Mouse (Mus musculus): ENCODE results near the gene Nampt.

Nampt gene

DNA sequence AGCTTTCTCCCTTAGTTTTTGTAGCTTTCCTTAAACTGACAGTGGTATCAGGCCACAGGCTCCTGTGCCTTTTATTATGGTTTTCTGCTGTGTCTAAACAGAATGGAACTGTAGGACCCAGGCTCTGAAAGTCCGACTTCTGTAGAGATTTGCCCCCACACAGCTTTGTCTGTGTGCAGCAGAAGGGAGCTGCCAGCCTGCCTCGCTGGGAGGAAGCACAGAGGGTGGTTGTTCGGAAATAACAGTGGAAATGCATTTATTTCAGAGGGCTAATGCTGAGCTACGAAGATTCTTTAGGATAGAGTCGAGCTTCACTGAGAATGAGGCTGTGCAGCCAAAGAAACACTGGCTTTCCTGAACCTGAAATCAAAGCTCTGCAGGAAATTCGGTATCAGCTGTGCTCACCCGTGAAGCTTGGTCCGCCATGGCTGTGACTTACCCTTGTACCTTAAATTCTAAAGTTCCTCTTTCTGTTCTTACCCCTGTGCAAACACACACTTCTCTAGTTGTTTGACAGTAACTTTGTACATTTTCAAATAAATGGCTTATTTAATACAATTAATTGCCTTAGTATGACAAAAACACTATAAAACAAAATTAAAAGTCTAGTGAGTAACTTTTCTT lies 8.9 kb downstream of the Nampt start:
- peaks cover 2% of the 10 kb centered on the region; the same call in 1 of the 2 replicates for H3K36me3 ChIP-seq (ENCODE audit: control insufficient read depth, insufficient read depth, low read length, poor library complexity, severe bottlenecking)
- peak; percentile 63 for DNase-seq (ENCODE audit: low read depth, low spot score)
- H3K27me3 ChIP-seq (ENCODE audit: control insufficient read depth, insufficient read depth, low read length, poor library complexity, severe bottlenecking): no peaks in the 10 kb centered on the region

GRCm38 (mm10) chr12:32829321-32830090 lies 10.2 kb downstream of the Nampt start:
- peaks cover 5% of the 10 kb centered on the region for H3K36me3 ChIP-seq (ENCODE audit: control insufficient read depth, insufficient read depth, low read length, poor library complexity, severe bottlenecking)
- DNase-seq (ENCODE audit: low read depth, low spot score): no peak
- no peaks in the 10 kb centered on the region for H3K27me3 ChIP-seq (ENCODE audit: control insufficient read depth, insufficient read depth, low read length, poor library complexity, severe bottlenecking)

GRCm38 (mm10) chr12:32832076-32832475 lies 12.7 kb downstream of the Nampt start:
- no peak for DNase-seq (ENCODE audit: low read depth, low spot score)
- Histone ChIP-seq H3K27me3 (ENCODE audit: control insufficient read depth, insufficient read depth, low read length, poor library complexity, severe bottlenecking) (no peaks in the 10 kb centered on the region), H3K36me3 (ENCODE audit: control insufficient read depth, insufficient read depth, low read length, poor library complexity, severe bottlenecking) (peaks cover 8% of the 10 kb centered on the region)

DNA sequence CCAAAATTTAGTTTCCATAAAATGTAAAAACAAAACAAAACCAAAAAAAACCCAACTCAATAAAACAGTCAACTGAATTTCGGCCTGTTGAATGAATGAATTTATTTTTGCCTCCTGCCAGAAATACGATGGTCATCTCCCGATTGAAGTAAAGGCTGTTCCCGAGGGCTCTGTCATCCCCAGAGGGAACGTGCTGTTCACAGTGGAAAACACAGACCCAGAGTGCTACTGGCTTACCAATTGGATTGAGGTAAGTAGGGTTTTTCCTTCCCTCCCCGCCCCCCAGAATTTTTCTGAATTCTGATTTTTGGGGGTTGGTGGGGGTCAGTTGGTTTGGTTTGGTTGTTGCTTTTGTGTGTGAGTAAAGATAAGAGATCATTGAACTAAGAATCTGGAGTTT lies 15.4 kb downstream of the Nampt start:
- DNase-seq (ENCODE audit: low read depth, low spot score): no peak
- H3K36me3 ChIP-seq (ENCODE audit: control insufficient read depth, insufficient read depth, low read length, poor library complexity, severe bottlenecking): peaks cover 15% of the 10 kb centered on the region
- H3K27me3 ChIP-seq (ENCODE audit: control insufficient read depth, insufficient read depth, low read length, poor library complexity, severe bottlenecking): no peaks in the 10 kb centered on the region

GRCm38 (mm10) chr12:32835235-32835634 lies 15.9 kb downstream of the Nampt start:
- DNase-seq (ENCODE audit: low read depth, low spot score): no peak
- Histone ChIP-seq H3K27me3 (ENCODE audit: control insufficient read depth, insufficient read depth, low read length, poor library complexity, severe bottlenecking) (no peaks in the 10 kb centered on the region), H3K36me3 (ENCODE audit: control insufficient read depth, insufficient read depth, low read length, poor library complexity, severe bottlenecking) (peaks cover 15% of the 10 kb centered on the region)

GRCm38 (mm10) chr12:32838406-32838805 lies 19.1 kb downstream of the Nampt start:
- Histone ChIP-seq H3K36me3 (ENCODE audit: control insufficient read depth, insufficient read depth, low read length, poor library complexity, severe bottlenecking) (peaks cover 17% of the 10 kb centered on the region), H3K27me3 (ENCODE audit: control insufficient read depth, insufficient read depth, low read length, poor library complexity, severe bottlenecking) (no peaks in the 10 kb centered on the region)
- no peak for DNase-seq (ENCODE audit: low read depth, low spot score)

DNA sequence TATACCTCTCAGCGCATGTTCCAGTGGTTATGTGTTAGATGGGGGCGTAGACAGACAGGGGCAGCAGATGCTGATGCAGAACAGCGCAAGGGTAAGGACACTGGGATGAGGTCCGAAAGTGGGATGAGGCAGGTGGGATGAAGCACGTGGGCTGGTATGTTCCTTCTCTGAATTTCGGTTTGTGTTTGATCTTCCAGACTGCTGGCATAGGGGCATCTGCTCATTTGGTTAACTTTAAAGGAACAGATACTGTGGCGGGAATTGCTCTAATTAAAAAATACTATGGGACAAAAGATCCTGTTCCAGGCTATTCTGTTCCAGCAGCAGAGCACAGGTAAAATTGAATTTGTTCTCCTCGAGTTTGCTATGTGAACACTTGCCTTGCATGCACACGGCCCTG lies 19.6 kb downstream of the Nampt start:
- Histone ChIP-seq H3K36me3 (ENCODE audit: control insufficient read depth, insufficient read depth, low read length, poor library complexity, severe bottlenecking) (peaks cover 19% of the 10 kb centered on the region), H3K27me3 (ENCODE audit: control insufficient read depth, insufficient read depth, low read length, poor library complexity, severe bottlenecking) (no peaks in the 10 kb centered on the region)
- no peak for DNase-seq (ENCODE audit: low read depth, low spot score)

DNA sequence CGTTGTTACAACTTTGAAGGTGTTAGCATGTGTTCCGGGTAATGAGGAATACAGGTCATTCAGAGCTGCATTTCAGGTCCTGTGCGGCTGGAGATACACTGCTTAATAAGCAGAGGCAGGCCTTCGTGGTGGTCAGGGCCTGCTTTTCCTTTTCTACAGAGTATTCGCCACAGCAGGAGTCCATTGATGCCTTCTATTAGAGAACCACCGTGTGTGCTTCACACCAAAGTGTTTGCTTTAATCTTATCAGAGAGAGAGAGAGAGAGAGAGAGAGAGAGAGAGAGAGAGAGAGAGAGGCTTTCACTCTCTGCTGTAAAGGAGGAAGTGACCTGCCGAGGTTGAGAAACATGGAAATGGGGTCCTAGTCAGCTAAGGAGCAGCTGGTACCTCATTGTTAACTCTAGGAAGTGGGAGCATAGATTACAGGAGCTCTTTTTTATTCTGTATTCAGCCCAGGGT lies 22.1 kb downstream of the Nampt start:
- Histone ChIP-seq H3K27me3 (ENCODE audit: control insufficient read depth, insufficient read depth, low read length, poor library complexity, severe bottlenecking) (no peaks in the 10 kb centered on the region), H3K36me3 (ENCODE audit: control insufficient read depth, insufficient read depth, low read length, poor library complexity, severe bottlenecking) (peaks cover 13% of the 10 kb centered on the region)
- DNase-seq (ENCODE audit: low read depth, low spot score): no peak

- Histone ChIP-seq H3K36me3 (ENCODE audit: control insufficient read depth, insufficient read depth, low read length, poor library complexity, severe bottlenecking) (peaks cover 17% of the 10 kb centered on the region), H3K27me3 (ENCODE audit: control insufficient read depth, insufficient read depth, low read length, poor library complexity, severe bottlenecking) (no peaks in the 10 kb centered on the region)
- DNase-seq (ENCODE audit: low read depth, low spot score): no peak
Measured at GRCm38 (mm10) chr12:32846325-32846724, 27.0 kb downstream of the Nampt start.

- no peak for DNase-seq (ENCODE audit: low read depth, low spot score)
- Histone ChIP-seq H3K27me3 (ENCODE audit: control insufficient read depth, insufficient read depth, low read length, poor library complexity, severe bottlenecking) (no peaks in the 10 kb centered on the region), H3K36me3 (ENCODE audit: control insufficient read depth, insufficient read depth, low read length, poor library complexity, severe bottlenecking) (peaks cover 14% of the 10 kb centered on the region; the same call in 1 of the 2 replicates)
Measured at GRCm38 (mm10) chr12:32853757-32854156, 34.4 kb downstream of the Nampt start.

- Histone ChIP-seq H3K36me3 (ENCODE audit: control insufficient read depth, insufficient read depth, low read length, poor library complexity, severe bottlenecking) (peaks cover 11% of the 10 kb centered on the region; the same call in 1 of the 2 replicates), H3K27me3 (ENCODE audit: control insufficient read depth, insufficient read depth, low read length, poor library complexity, severe bottlenecking) (no peaks in the 10 kb centered on the region)
- no peak for DNase-seq (ENCODE audit: low read depth, low spot score)
Measured at GRCm38 (mm10) chr12:32854866-32855265, 35.5 kb downstream of the Nampt start.

GRCm38 (mm10) chr12:32855398-32855797 lies 36.1 kb downstream of the Nampt start:
- H3K36me3 ChIP-seq (ENCODE audit: control insufficient read depth, insufficient read depth, low read length, poor library complexity, severe bottlenecking): peaks cover 9% of the 10 kb centered on the region; the same call in 1 of the 2 replicates
- no peaks in the 10 kb centered on the region for H3K27me3 ChIP-seq (ENCODE audit: control insufficient read depth, insufficient read depth, low read length, poor library complexity, severe bottlenecking)
- DNase-seq (ENCODE audit: low read depth, low spot score): no peak

DNA sequence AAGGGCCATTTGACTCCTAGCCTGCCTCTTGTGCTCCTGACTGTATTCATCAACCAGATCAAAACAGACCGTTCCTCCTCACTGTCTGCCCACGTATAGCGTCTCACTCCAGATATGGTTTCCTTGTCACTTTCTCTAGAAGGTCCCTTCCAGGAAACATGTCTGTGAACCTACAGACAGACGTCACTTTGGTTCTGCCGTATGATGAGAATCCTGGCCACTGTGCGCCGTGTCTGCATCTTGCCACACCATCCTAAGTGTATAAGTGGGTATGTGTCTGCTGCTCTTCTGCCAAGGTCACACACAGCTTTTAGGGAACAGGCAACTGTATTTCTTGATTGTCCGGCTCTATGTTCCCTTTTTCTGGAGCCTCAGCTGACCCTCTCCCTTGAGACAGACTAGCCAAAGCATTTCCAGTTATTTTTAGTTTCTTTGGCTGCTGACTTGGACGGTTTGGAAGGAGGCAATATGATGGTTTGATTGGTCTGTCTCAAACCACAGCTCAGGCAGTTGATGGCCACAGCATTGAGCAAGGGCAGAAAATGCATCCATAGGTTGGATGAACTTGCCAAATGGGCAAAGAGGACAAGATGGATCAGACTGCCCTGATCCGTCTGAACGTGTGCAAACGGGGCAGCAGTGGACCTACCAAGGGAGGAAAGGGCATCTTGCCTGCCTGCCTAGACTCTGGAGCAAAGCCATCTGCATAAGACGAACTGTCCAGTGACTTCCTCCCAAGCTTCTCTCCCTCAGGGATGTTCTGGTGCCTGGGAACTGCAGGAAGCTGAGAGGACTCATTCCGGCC lies 37.6 kb downstream of the Nampt start:
- peaks cover 7% of the 10 kb centered on the region; the same call in 1 of the 2 replicates for H3K36me3 ChIP-seq (ENCODE audit: control insufficient read depth, insufficient read depth, low read length, poor library complexity, severe bottlenecking)
- no peak for DNase-seq (ENCODE audit: low read depth, low spot score)
- H3K27me3 ChIP-seq (ENCODE audit: control insufficient read depth, insufficient read depth, low read length, poor library complexity, severe bottlenecking): no peaks in the 10 kb centered on the region

- peaks cover 3% of the 10 kb centered on the region; the same call in 1 of the 2 replicates for H3K36me3 ChIP-seq (ENCODE audit: control insufficient read depth, insufficient read depth, low read length, poor library complexity, severe bottlenecking)
- no peaks in the 10 kb centered on the region for H3K27me3 ChIP-seq (ENCODE audit: control insufficient read depth, insufficient read depth, low read length, poor library complexity, severe bottlenecking)
- DNase-seq (ENCODE audit: low read depth, low spot score): no peak
Measured at GRCm38 (mm10) chr12:32858444-32858843, 39.1 kb downstream of the Nampt start.

DNA sequence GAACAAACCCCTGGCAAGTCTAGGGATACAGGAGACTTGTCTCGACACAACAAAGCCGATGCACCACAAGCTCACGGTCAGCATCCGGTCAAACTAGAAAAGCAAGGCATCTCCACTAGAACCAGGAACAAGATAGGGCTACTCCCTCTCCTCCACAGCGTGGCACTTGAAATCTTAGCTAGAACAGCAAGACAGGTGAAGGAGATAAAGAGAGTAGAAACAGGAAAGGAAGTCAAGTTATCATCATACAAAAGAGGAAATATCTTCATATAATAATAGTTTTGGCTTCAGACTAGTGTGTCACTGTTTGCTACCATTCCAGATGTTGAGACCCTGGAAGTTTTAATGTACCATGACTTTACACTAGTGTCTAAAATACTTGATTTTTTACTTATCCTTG lies 41.5 kb downstream of the Nampt start:
- Histone ChIP-seq H3K36me3 (ENCODE audit: control insufficient read depth, insufficient read depth, low read length, poor library complexity, severe bottlenecking) (no peaks in the 10 kb centered on the region), H3K27me3 (ENCODE audit: control insufficient read depth, insufficient read depth, low read length, poor library complexity, severe bottlenecking) (no peaks in the 10 kb centered on the region)
- no peak for DNase-seq (ENCODE audit: low read depth, low spot score)
